Mouse (Mus musculus): Measurements from ENCODE around the gene Prss45. TPM values are rescaled to one million over a fixed set of nuclear protein-coding genes. Genes with fewer than 3 reads are reported as not detected.

The Prss45 gene
- polyA plus RNA-seq, 1 experiment from 2014 or later: not detected

- WGBS: 94% methylated on average over 14 of the region's 14 CpGs
- H3K4me3 ChIP-seq: no peak overlapping the region
- H3K9me3 ChIP-seq: no peaks in the 10 kb centered on the region
- peaks cover 4% of the 10 kb centered on the region for H3K27me3 ChIP-seq (replicated peaks; ENCODE audit: low read depth, poor library complexity, severe bottlenecking)
- DNase-seq (ENCODE audit: low spot score): no peak
- no peaks in the 10 kb centered on the region for H3K36me3 ChIP-seq (replicated peaks)
- H3K4me1 ChIP-seq: peaks cover 42% of the 10 kb centered on the region
- H3K27ac ChIP-seq (replicated peaks): no peak overlapping the region; the same call in 1 of the 2 replicates
Measured at GRCm38 (mm10) chr9:110888935-110889334, 54.5 kb downstream of the Prss45 start.

GRCm38 (mm10) chr9:110890026-110890783 is 55.8 kb downstream of the Prss45 start:
- no peaks in the 10 kb centered on the region for H3K36me3 ChIP-seq (replicated peaks)
- no peak overlapping the region; the same call in 1 of the 2 replicates for H3K27ac ChIP-seq (replicated peaks)
- H3K9me3 ChIP-seq: no peaks in the 10 kb centered on the region
- WGBS: 10% methylated on average over 21 of the region's 21 CpGs
- DNase-seq (ENCODE audit: low spot score): peak; percentile 67
- H3K4me3 ChIP-seq: peak overlapping the region; percentile 28
- peaks cover 17% of the 10 kb centered on the region for H3K27me3 ChIP-seq (replicated peaks; ENCODE audit: low read depth, poor library complexity, severe bottlenecking)
- H3K4me1 ChIP-seq: peaks cover 44% of the 10 kb centered on the region

Other genes with a start within 250 kb of the Prss45 start
- 37.8 and 39.3 TPM in 2 replicates for gene Nradd, start 210.1 kb upstream of the Prss45 start, polyA plus RNA-seq (2016; fragmentation: Nextera tagmentation; extraction: Ambion mirVana)
- gene Nbeal2, start 180.4 kb upstream of the Prss45 start, polyA plus RNA-seq (2016; fragmentation: Nextera tagmentation; extraction: Ambion mirVana): 1.9 and 2.0 TPM in 2 replicates
- 174 and 177 TPM in 2 replicates for gene Ccdc12, start 178.1 kb upstream of the Prss45 start, polyA plus RNA-seq (2016; fragmentation: Nextera tagmentation; extraction: Ambion mirVana)
- 0.86 and 4.4 TPM in 2 replicates for gene Myl3, start 92.7 kb upstream of the Prss45 start, polyA plus RNA-seq (2016; fragmentation: Nextera tagmentation; extraction: Ambion mirVana)
- gene Pth1r, start 87.4 kb upstream of the Prss45 start, polyA plus RNA-seq (2016; fragmentation: Nextera tagmentation; extraction: Ambion mirVana): 39.2 and 46.3 TPM in 2 replicates
- not detected in 2 replicates for gene Prss42, start 36.4 kb upstream of the Prss45 start, polyA plus RNA-seq (2016; fragmentation: Nextera tagmentation; extraction: Ambion mirVana)
- gene Prss44, start 20.6 kb upstream of the Prss45 start, polyA plus RNA-seq (2016; fragmentation: Nextera tagmentation; extraction: Ambion mirVana): not detected in 2 replicates
- gene Prss43, start 7.9 kb upstream of the Prss45 start, polyA plus RNA-seq (2016; fragmentation: Nextera tagmentation; extraction: Ambion mirVana): not detected in 2 replicates
- gene Prss46, start 9.9 kb downstream of the Prss45 start, polyA plus RNA-seq (2016; fragmentation: Nextera tagmentation; extraction: Ambion mirVana): not detected in 2 replicates
- 0.55 and 0.67 TPM in 2 replicates for gene Prss50, start 23.4 kb downstream of the Prss45 start, polyA plus RNA-seq (2016; fragmentation: Nextera tagmentation; extraction: Ambion mirVana)
- gene Als2cl, start 45.3 kb downstream of the Prss45 start, polyA plus RNA-seq (2016; fragmentation: Nextera tagmentation; extraction: Ambion mirVana): 1.5 and 2.1 TPM in 2 replicates
- 0.31 and 0.60 TPM in 2 replicates for gene Tmie, start 45.5 kb downstream of the Prss45 start, polyA plus RNA-seq (2016; fragmentation: Nextera tagmentation; extraction: Ambion mirVana)
- not detected in 2 replicates for gene Fam240a, start 82.3 kb downstream of the Prss45 start, polyA plus RNA-seq (2016; fragmentation: Nextera tagmentation; extraction: Ambion mirVana)
- gene Tdgf1, start 111.6 kb downstream of the Prss45 start, polyA plus RNA-seq (2016; fragmentation: Nextera tagmentation; extraction: Ambion mirVana): not detected in 2 replicates
- 0.14 and 0.15 TPM in 2 replicates for gene Lrrc2, start 117.0 kb downstream of the Prss45 start, polyA plus RNA-seq (2016; fragmentation: Nextera tagmentation; extraction: Ambion mirVana)
- gene Rtp3, start 156.0 kb downstream of the Prss45 start, polyA plus RNA-seq (2016; fragmentation: Nextera tagmentation; extraction: Ambion mirVana): 0.11 and 0.40 TPM in 2 replicates
- not detected in 2 replicates for gene Ltf, start 184.7 kb downstream of the Prss45 start, polyA plus RNA-seq (2016; fragmentation: Nextera tagmentation; extraction: Ambion mirVana)
- 0.35 and 0.98 TPM in 2 replicates for gene Ccrl2, start 222.9 kb downstream of the Prss45 start, polyA plus RNA-seq (2016; fragmentation: Nextera tagmentation; extraction: Ambion mirVana)